Comparison of ENCODE assay signal across 27 mouse cellular contexts in the genomic region with DNA sequence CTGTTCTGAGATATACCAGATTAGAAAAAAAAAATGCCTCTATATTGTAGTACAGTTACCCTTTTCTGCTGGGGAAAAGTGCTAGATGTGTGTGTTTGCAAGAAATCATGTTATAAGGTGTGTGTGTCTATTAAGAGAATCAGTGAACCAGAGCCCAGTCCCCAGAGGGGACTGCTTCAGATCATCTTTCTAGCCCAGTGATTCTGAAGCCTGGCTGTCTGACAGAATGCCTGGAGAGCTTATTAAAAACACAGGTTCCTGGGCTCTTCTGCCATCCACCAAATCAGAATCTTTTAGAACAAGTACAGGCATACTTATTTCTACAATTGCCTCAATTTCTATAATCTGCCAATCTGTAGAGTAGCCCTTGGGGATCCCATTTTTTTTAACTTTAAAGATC.
A peak's percentile ranks its signal among the peaks of the same experiment; 100 is the strongest.
DNase-seq lines count a peak whose midpoint lies in the region; ATAC-seq and TF ChIP-seq lines count a peak whose summit lies in the region.
"Had no signal": no experiment of that assay in that cellular context is flagged by ENCODE, and none has a peak within 500 bp of the region (broad histone marks: within the 10 kb centered on the region; RNA-seq: fewer than 3 reads in every experiment).

No protein-coding gene starts in this region.

- no peak overlapping the region for H3K27ac ChIP-seq in hindbrain, postnatal 0 days
- no peak overlapping the region for H3K27ac ChIP-seq in hindbrain, embryonic 12.5 days
- no peak overlapping the region for H3K27ac ChIP-seq in midbrain, embryonic 14.5 days (replicated peaks; ENCODE audit: low read depth, low read length)
- H3K27ac ChIP-seq in midbrain, embryonic 16.5 days (ENCODE audit: low read length), result no peak overlapping the region
- H3K27ac ChIP-seq: embryonic facial prominence, embryonic 10.5 days; embryonic facial prominence, embryonic 13.5 days; forebrain, embryonic 12.5 days; hindbrain, embryonic 13.5 days had no signal

- no peak for ATAC-seq in hindbrain, postnatal 0 days
- no peak for ATAC-seq in hindbrain, embryonic 12.5 days (ENCODE audit: low FRiP score)
- ATAC-seq in midbrain, embryonic 14.5 days (ENCODE audit: low FRiP score, low TSS enrichment), result no peak
- no peak for ATAC-seq in midbrain, embryonic 16.5 days
- ATAC-seq: activated CD4-positive, CD25-positive, alpha-beta regulatory T cell, adult 4 months; CD4-positive, CD25-positive, alpha-beta regulatory T cell, adult 4 months; forebrain, embryonic 16.5 days; hindbrain, embryonic 16.5 days; inflammation-experienced regulatory T-cells, adult 6 months; intestine, embryonic 16.5 days had no signal

- H3K36me3 ChIP-seq in hindbrain, postnatal 0 days (ENCODE audit: insufficient read depth, low read length), result no peaks in the 10 kb centered on the region
- H3K36me3 ChIP-seq in hindbrain, embryonic 12.5 days, result no peaks in the 10 kb centered on the region
- H3K36me3 ChIP-seq in midbrain, embryonic 14.5 days (ENCODE audit: control insufficient read depth, insufficient read depth, low read length), result no peaks in the 10 kb centered on the region
- no peaks in the 10 kb centered on the region for H3K36me3 ChIP-seq in midbrain, embryonic 16.5 days (ENCODE audit: control insufficient read depth, insufficient read depth, low read length)
- H3K36me3 ChIP-seq: embryonic facial prominence, embryonic 10.5 days; embryonic facial prominence, embryonic 13.5 days; forebrain, embryonic 12.5 days; hindbrain, embryonic 13.5 days had no signal

- peak; percentile 44 for DNase-seq in hindbrain, postnatal 0 days (ENCODE audit: low spot score)
- peak; percentile 56 for DNase-seq in midbrain, embryonic 14.5 days
- DNase-seq in brain, embryonic 14.5 days (ENCODE audit: low read depth), result peak; percentile 45
- DNase-seq in retina, postnatal 1 day, result peak; percentile 51
- DNase-seq in lung, adult 18-20 months, result no peak
- DNase-seq: adrenal gland, adult 8-10 months; adrenal gland, postnatal 25 days; cerebellum, adult 11 months; cerebellum, adult 8-10 months; cerebellum, postnatal 25 days; embryo, embryonic 11 days; gastrocnemius, postnatal 10 days; heart, adult 11 months had no signal

- TF ChIP-seq CTCF in hindbrain, postnatal 0 days (IDR thresholded peaks at IDR 0.05; ENCODE audit: low read depth), result no peak
- TF ChIP-seq CTCF in brain, embryonic 14.5 days (IDR thresholded peaks at IDR 0.05; ENCODE audit: borderline replicate concordance, extremely low read depth, insufficient read depth, insufficient read length), result no peak

- H3K9me3 ChIP-seq in hindbrain, postnatal 0 days (ENCODE audit: low read length), result no peaks in the 10 kb centered on the region
- no peaks in the 10 kb centered on the region for H3K9me3 ChIP-seq in hindbrain, embryonic 12.5 days (replicated peaks)
- no peaks in the 10 kb centered on the region for H3K9me3 ChIP-seq in midbrain, embryonic 14.5 days (ENCODE audit: control insufficient read depth, low read length)
- no peaks in the 10 kb centered on the region for H3K9me3 ChIP-seq in midbrain, embryonic 16.5 days (replicated peaks; ENCODE audit: control insufficient read depth, low read length, poor library complexity, severe bottlenecking)
- H3K9me3 ChIP-seq: embryonic facial prominence, embryonic 10.5 days; embryonic facial prominence, embryonic 13.5 days; forebrain, embryonic 12.5 days; hindbrain, embryonic 13.5 days had no signal

- H3K4me1 ChIP-seq in hindbrain, postnatal 0 days (ENCODE audit: insufficient read depth, low read length), result peaks cover 9% of the 10 kb centered on the region
- H3K4me1 ChIP-seq in hindbrain, embryonic 12.5 days, result peaks cover 8% of the 10 kb centered on the region
- H3K4me1 ChIP-seq in midbrain, embryonic 14.5 days (ENCODE audit: control insufficient read depth, insufficient read depth, low read length), result peaks cover 22% of the 10 kb centered on the region
- H3K4me1 ChIP-seq in midbrain, embryonic 16.5 days (ENCODE audit: control insufficient read depth, insufficient read depth, low read length), result peaks cover 11% of the 10 kb centered on the region; the same call in 1 of the 2 replicates
- H3K4me1 ChIP-seq: embryonic facial prominence, embryonic 13.5 days had no signal

- no peak overlapping the region for H3K9ac ChIP-seq in hindbrain, postnatal 0 days (replicated peaks; ENCODE audit: low read length)
- no peak overlapping the region for H3K9ac ChIP-seq in hindbrain, embryonic 12.5 days
- no peak overlapping the region for H3K9ac ChIP-seq in midbrain, embryonic 14.5 days (replicated peaks; ENCODE audit: low read length)
- H3K9ac ChIP-seq in midbrain, embryonic 16.5 days (ENCODE audit: low read depth, low read length), result no peak overlapping the region
- H3K9ac ChIP-seq: embryonic facial prominence, embryonic 13.5 days; forebrain, embryonic 12.5 days; hindbrain, embryonic 13.5 days had no signal

- H3K4me3 ChIP-seq in hindbrain, postnatal 0 days (ENCODE audit: low read length), result no peak overlapping the region
- no peak overlapping the region for H3K4me3 ChIP-seq in hindbrain, embryonic 12.5 days
- H3K4me3 ChIP-seq in midbrain, embryonic 14.5 days (replicated peaks; ENCODE audit: low read depth, low read length), result no peak overlapping the region
- no peak overlapping the region for H3K4me3 ChIP-seq in midbrain, embryonic 16.5 days (ENCODE audit: low read depth, low read length)
- H3K4me3 ChIP-seq: embryonic facial prominence, embryonic 10.5 days; embryonic facial prominence, embryonic 13.5 days; erythroblast, embryonic 14.5 days; forebrain, embryonic 12.5 days; hindbrain, embryonic 13.5 days had no signal

- no peak for TF ChIP-seq POLR2A in brain, embryonic 14.5 days (IDR thresholded peaks at IDR 0.05; ENCODE audit: borderline replicate concordance, extremely low read depth, insufficient read depth, insufficient read length, poor library complexity, severe bottlenecking)

- no peaks in the 10 kb centered on the region for H3K27me3 ChIP-seq in hindbrain, postnatal 0 days (ENCODE audit: insufficient read depth, low read length)
- H3K27me3 ChIP-seq in hindbrain, embryonic 12.5 days, result no peaks in the 10 kb centered on the region
- H3K27me3 ChIP-seq in midbrain, embryonic 14.5 days (ENCODE audit: control insufficient read depth, insufficient read depth, low read length), result no peaks in the 10 kb centered on the region
- H3K27me3 ChIP-seq in midbrain, embryonic 16.5 days (ENCODE audit: control insufficient read depth, insufficient read depth, low read depth, low read length), result no peaks in the 10 kb centered on the region
- H3K27me3 ChIP-seq: embryonic facial prominence, embryonic 13.5 days; forebrain, embryonic 12.5 days; hindbrain, embryonic 13.5 days had no signal

- H3K4me2 ChIP-seq in hindbrain, postnatal 0 days (ENCODE audit: low read depth, low read length), result no peak overlapping the region
- no peak overlapping the region for H3K4me2 ChIP-seq in hindbrain, embryonic 12.5 days (replicated peaks)
- no peak overlapping the region for H3K4me2 ChIP-seq in midbrain, embryonic 14.5 days (ENCODE audit: low read length)
- no peak overlapping the region for H3K4me2 ChIP-seq in midbrain, embryonic 16.5 days (ENCODE audit: low read length)
- H3K4me2 ChIP-seq: embryonic facial prominence, embryonic 13.5 days; forebrain, embryonic 12.5 days; heart, embryonic 11.5 days; hindbrain, embryonic 13.5 days had no signal

Comparison
In these comparisons a context has a peak if more than half of its experiments do, and no peak if none do; other contexts are left out.
1. DNase-seq: peak in hindbrain, postnatal 0 days (single experiment), midbrain, embryonic 14.5 days (single experiment), brain, embryonic 14.5 days (single experiment) and retina, postnatal 1 day (single experiment); none in lung, adult 18-20 months (0 of 2).